ENCODE assay signal across 8 mouse cellular contexts in the genomic region with DNA sequence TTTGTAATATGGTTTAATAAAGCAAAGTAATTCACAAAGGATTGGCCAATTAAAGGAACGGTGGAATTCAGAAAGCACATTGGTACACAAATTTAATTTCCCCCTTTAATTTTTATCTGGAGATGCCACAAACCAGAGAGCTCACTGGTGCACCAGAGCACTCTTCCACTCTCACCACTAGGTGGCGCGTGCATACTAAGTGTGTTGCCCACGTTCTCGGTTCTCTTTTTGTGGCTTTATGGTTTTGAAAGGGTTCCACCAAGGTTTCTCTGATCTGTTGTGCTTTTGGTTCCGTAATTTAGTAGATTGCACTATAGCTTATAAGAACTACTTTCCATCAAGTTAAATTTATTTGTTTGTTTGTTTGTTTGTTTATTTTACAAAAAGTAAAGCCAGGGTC. TPM values are rescaled to one million over a fixed set of nuclear protein-coding genes. Genes with fewer than 3 reads are reported as not detected.
DNase-seq lines count a peak whose midpoint lies in the region; ATAC-seq and TF ChIP-seq lines count a peak whose summit lies in the region.

No protein-coding gene starts in this region.

- H3K36me3 ChIP-seq in limb, embryonic 11.5 days (ENCODE audit: control insufficient read depth, insufficient read depth, low read length) = no peaks in the 10 kb centered on the region

- TF ChIP-seq CTCF in bone marrow, adult 2 months (IDR thresholded peaks at IDR 0.05; ENCODE audit: control insufficient read depth, insufficient read depth, low read length) = peak; percentile 83
- TF ChIP-seq CTCF in embryonic fibroblast, embryonic 13.5 days (IDR thresholded peaks at IDR 0.05; ENCODE audit: borderline replicate concordance, insufficient read depth, low read length) = peak; percentile 90; the same call in 1 of the 2 replicates

- H3K4me2 ChIP-seq in limb, embryonic 11.5 days (ENCODE audit: low read depth, severe bottlenecking) = no peak overlapping the region

- H3K27ac ChIP-seq in bone marrow, adult 2 months (ENCODE audit: control insufficient read depth, insufficient read depth, low read depth, low read length, poor library complexity) = no peak overlapping the region
- no peak overlapping the region for H3K27ac ChIP-seq in embryonic fibroblast, embryonic 13.5 days (ENCODE audit: insufficient read depth, low read length)
- H3K27ac ChIP-seq in limb, embryonic 11.5 days (replicated peaks; ENCODE audit: low read depth, low read length) = no peak overlapping the region

- no peak overlapping the region for H3K9ac ChIP-seq in limb, embryonic 11.5 days (ENCODE audit: low read length)

- H3K4me3 ChIP-seq in bone marrow, adult 2 months (replicated peaks; ENCODE audit: control insufficient read depth, low read depth, low read length) = no peak overlapping the region
- no peak overlapping the region for H3K4me3 ChIP-seq in embryonic fibroblast, embryonic 13.5 days (ENCODE audit: insufficient read depth, low read length)
- H3K4me3 ChIP-seq in limb, embryonic 11.5 days (ENCODE audit: low read depth, low read length) = no peak overlapping the region

- WGBS in bone marrow, adult 2 months = 0% methylated on average over 6 of the region's 6 CpGs
- 10% methylated on average over 6 of the region's 6 CpGs for WGBS in limb, embryonic 11.5 days

- H3K4me1 ChIP-seq in bone marrow, adult 2 months (ENCODE audit: control insufficient read depth, insufficient read depth, low read length) = peaks cover 1% of the 10 kb centered on the region; the same call in 1 of the 2 replicates
- no peaks in the 10 kb centered on the region for H3K4me1 ChIP-seq in embryonic fibroblast, embryonic 13.5 days (ENCODE audit: control insufficient read depth, insufficient read depth, low read length)
- H3K4me1 ChIP-seq in limb, embryonic 11.5 days (ENCODE audit: control insufficient read depth, insufficient read depth, low read length) = no peaks in the 10 kb centered on the region

- no peaks in the 10 kb centered on the region for H3K9me3 ChIP-seq in limb, embryonic 11.5 days (ENCODE audit: control insufficient read depth, low read length)

- no peak for TF ChIP-seq POLR2A in bone marrow, adult 2 months (IDR thresholded peaks at IDR 0.05; ENCODE audit: borderline replicate concordance, control insufficient read depth, low read depth, low read length)
- no peak for TF ChIP-seq POLR2A in embryonic fibroblast, embryonic 13.5 days (IDR thresholded peaks at IDR 0.05; ENCODE audit: low read depth, low read length)

- DNase-seq in ovary, postnatal 10 days (ENCODE audit: low spot score) = peak; percentile 33
- no peak for DNase-seq in ovary, adult 18-20 months (ENCODE audit: low spot score)
- DNase-seq in limb, embryonic 11.5 days (ENCODE audit: low spot score) = peak; percentile 78
- peak; percentile 92 for DNase-seq in retina, embryonic 14.5 days (ENCODE audit: low spot score)
- DNase-seq in thymus, postnatal 25 days = peak; percentile 63

- no peaks in the 10 kb centered on the region for H3K27me3 ChIP-seq in limb, embryonic 11.5 days (ENCODE audit: control insufficient read depth, insufficient read depth, low read length)

- peak; percentile 79 for ATAC-seq in inflammation-experienced regulatory T-cells, adult 6 months
- ATAC-seq in limb, embryonic 11.5 days (ENCODE audit: insufficient number of reproducible peaks, low FRiP score, low TSS enrichment, low read depth) = no peak

RNA-seq across cellular contexts. Expression of gene Tmem176a, which starts 22.9 kb away (rescaled TPM):
- 17.9 and 24.6 TPM in 2 replicates for polyA plus RNA-seq in bone marrow, adult 2 months (2011; ENCODE audit: insufficient read depth, insufficient read length, low replicate concordance, missing spikeins)
- polyA plus RNA-seq in embryonic fibroblast, embryonic 13.5 days (2011; ENCODE audit: insufficient read length, low read depth, missing spikeins) = 102 and 117 TPM in 2 replicates
- 10 to 100 TPM; 13.3 to 32.6 (median 28.4) TPM for polyA plus RNA-seq in inflammation-experienced regulatory T-cells, adult 6 months (2017; shearing (Covaris generic))
- polyA plus RNA-seq in limb, embryonic 11.5 days (2014; fragmentation: Nextera tagmentation; extraction: Ambion mirVana) = 36.6 and 37.5 TPM in 2 replicates

RNA-seq across cellular contexts. Expression of gene Tmem176b, which starts 23.5 kb away (rescaled TPM):
- 17.2 and 26.5 TPM in 2 replicates for polyA plus RNA-seq in bone marrow, adult 2 months (2011; ENCODE audit: insufficient read depth, insufficient read length, low replicate concordance, missing spikeins)
- polyA plus RNA-seq in embryonic fibroblast, embryonic 13.5 days (2011; ENCODE audit: insufficient read length, low read depth, missing spikeins) = 119 and 168 TPM in 2 replicates
- polyA plus RNA-seq in inflammation-experienced regulatory T-cells, adult 6 months (2017; shearing (Covaris generic)) = 10 to 100 TPM; 28.1 to 42.7 (median 29.5) TPM
- polyA plus RNA-seq in limb, embryonic 11.5 days (2014; fragmentation: Nextera tagmentation; extraction: Ambion mirVana) = 74.1 and 78.4 TPM in 2 replicates

RNA-seq across cellular contexts. Expression of gene Gimap3, which starts 47.2 kb away (rescaled TPM):
- polyA plus RNA-seq in bone marrow, adult 2 months (2011; ENCODE audit: insufficient read depth, insufficient read length, low replicate concordance, missing spikeins) = 15.3 and 36.7 TPM in 2 replicates
- not detected in 2 replicates for polyA plus RNA-seq in embryonic fibroblast, embryonic 13.5 days (2011; ENCODE audit: insufficient read length, low read depth, missing spikeins)
- polyA plus RNA-seq in inflammation-experienced regulatory T-cells, adult 6 months (2017; shearing (Covaris generic)) = 1,000 to 10,000 TPM; 1,096 to 1,768 (median 1,751) TPM
- polyA plus RNA-seq in limb, embryonic 11.5 days (2014; fragmentation: Nextera tagmentation; extraction: Ambion mirVana) = not detected in 2 replicates

RNA-seq across cellular contexts. Expression of gene Aoc1, which starts 54.9 kb away (rescaled TPM):
- not detected in 2 replicates for polyA plus RNA-seq in bone marrow, adult 2 months (2011; ENCODE audit: insufficient read depth, insufficient read length, low replicate concordance, missing spikeins)
- polyA plus RNA-seq in embryonic fibroblast, embryonic 13.5 days (2011; ENCODE audit: insufficient read length, low read depth, missing spikeins) = not detected in 2 replicates
- not detected for polyA plus RNA-seq in inflammation-experienced regulatory T-cells, adult 6 months (2017; shearing (Covaris generic))
- not detected in 2 replicates for polyA plus RNA-seq in limb, embryonic 11.5 days (2014; fragmentation: Nextera tagmentation; extraction: Ambion mirVana)

Comparison
In these comparisons a context has a peak if more than half of its experiments do, and no peak if none do; other contexts are left out.
1. RNA of gene Gimap3, which starts 47.2 kb away (polyA plus RNA-seq): 1,096 to 1,768 TPM in inflammation-experienced regulatory T-cells, adult 6 months and 15.3 to 36.7 TPM in bone marrow, adult 2 months; not detected in embryonic fibroblast, embryonic 13.5 days and not detected in limb, embryonic 11.5 days; every median in the first group is over 10 times any median in the second.